ENCODE assay signal across 8 mouse cellular contexts in the genomic region with DNA sequence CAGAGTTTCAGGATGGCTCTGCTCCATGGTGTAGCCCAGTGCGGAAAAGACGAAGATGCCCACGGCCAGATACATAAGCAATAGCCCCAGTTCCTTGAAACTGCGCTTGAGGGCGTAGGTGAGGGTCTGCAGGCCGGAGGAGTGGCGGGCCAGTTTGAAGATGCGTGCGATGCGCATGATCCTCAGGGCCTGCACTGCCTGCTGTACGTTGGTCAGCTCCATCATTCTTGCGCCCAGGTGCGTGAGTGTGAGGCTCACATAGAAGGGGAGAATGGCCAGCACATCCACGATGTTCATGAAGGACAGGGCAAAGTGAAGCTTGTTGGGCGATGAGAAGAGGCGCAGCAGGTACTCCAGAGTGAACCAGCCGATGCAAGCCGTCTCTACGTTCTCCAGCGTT. TPM values are rescaled to one million over a fixed set of nuclear protein-coding genes. Genes with fewer than 3 reads are reported as not detected.
A peak's percentile ranks its signal among the peaks of the same experiment; 100 is the strongest.
DNase-seq lines count a peak whose midpoint lies in the region; ATAC-seq and TF ChIP-seq lines count a peak whose summit lies in the region.

No protein-coding gene starts in this region.

- H3K79me2 ChIP-seq in heart, adult 2 months (replicated peaks; ENCODE audit: control insufficient read depth, insufficient read depth, low read length), result no peaks in the 10 kb centered on the region

- H3K27ac ChIP-seq in heart, embryonic 11.5 days (ENCODE audit: low read depth, low read length), result no peak overlapping the region
- H3K27ac ChIP-seq in heart, adult 2 months, result no peak overlapping the region
- H3K27ac ChIP-seq in ES-Bruce4 (ENCODE audit: insufficient read depth, low read length), result no peak overlapping the region
- no peak overlapping the region for H3K27ac ChIP-seq in hindbrain, embryonic 12.5 days
- no peak overlapping the region for H3K27ac ChIP-seq in midbrain, embryonic 13.5 days

- no peaks in the 10 kb centered on the region for H3K36me3 ChIP-seq in heart, embryonic 11.5 days (ENCODE audit: control insufficient read depth, insufficient read depth, low read length)
- no peaks in the 10 kb centered on the region for H3K36me3 ChIP-seq in heart, adult 2 months (ENCODE audit: control insufficient read depth, insufficient read depth, low read length)
- H3K36me3 ChIP-seq in ES-Bruce4 (ENCODE audit: control insufficient read depth, insufficient read depth, low read length, poor library complexity, severe bottlenecking), result no peaks in the 10 kb centered on the region
- no peaks in the 10 kb centered on the region for H3K36me3 ChIP-seq in hindbrain, embryonic 12.5 days
- no peaks in the 10 kb centered on the region for H3K36me3 ChIP-seq in midbrain, embryonic 13.5 days

- intact Hi-C loops in heart, adult 2 months (cut with DNase I), result no loop called here

- H3K4me1 ChIP-seq in heart, embryonic 11.5 days (ENCODE audit: control insufficient read depth, insufficient read depth, low read length), result no peaks in the 10 kb centered on the region
- H3K4me1 ChIP-seq in heart, adult 2 months (ENCODE audit: control insufficient read depth, insufficient read depth, low read length), result no peaks in the 10 kb centered on the region
- no peaks in the 10 kb centered on the region for H3K4me1 ChIP-seq in ES-Bruce4 (ENCODE audit: control insufficient read depth, insufficient read depth, low read length)
- peaks cover 9% of the 10 kb centered on the region for H3K4me1 ChIP-seq in hindbrain, embryonic 12.5 days
- H3K4me1 ChIP-seq in midbrain, embryonic 13.5 days (replicated peaks), result peaks cover 15% of the 10 kb centered on the region

- peaks cover 16% of the 10 kb centered on the region for H3K27me3 ChIP-seq in heart, embryonic 11.5 days (ENCODE audit: control insufficient read depth, insufficient read depth, low read length)
- H3K27me3 ChIP-seq in heart, adult 2 months (ENCODE audit: control insufficient read depth, insufficient read depth, low read length), result peaks cover 9% of the 10 kb centered on the region
- H3K27me3 ChIP-seq in ES-Bruce4 (ENCODE audit: control insufficient read depth, insufficient read depth, low read length, poor library complexity, severe bottlenecking), result no peaks in the 10 kb centered on the region; the same call in 1 of the 2 replicates
- H3K27me3 ChIP-seq in hindbrain, embryonic 12.5 days, result peaks cover 41% of the 10 kb centered on the region
- peaks cover 31% of the 10 kb centered on the region for H3K27me3 ChIP-seq in midbrain, embryonic 13.5 days

- no peak for DNase-seq in heart, adult 2 months
- DNase-seq in adrenal gland, postnatal 4 days (ENCODE audit: low spot score in 2 of 2), result no peak
- no peak for DNase-seq in embryo, embryonic 9.5 days (ENCODE audit: extremely low spot score)
- no peak for DNase-seq in kidney, adult 11 months

- 69% methylated on average over 20 of the region's 20 CpGs for WGBS in heart, embryonic 11.5 days (ENCODE audit: insufficient replicate concordance)
- 66% methylated on average over 20 of the region's 20 CpGs for WGBS in heart, adult 2 months
- WGBS in hindbrain, embryonic 12.5 days, result 77% methylated on average over 20 of the region's 20 CpGs
- 81% methylated on average over 20 of the region's 20 CpGs for WGBS in midbrain, embryonic 13.5 days

- peak overlapping the region; percentile 98 for H3K4me2 ChIP-seq in heart, embryonic 11.5 days
- H3K4me2 ChIP-seq in hindbrain, embryonic 12.5 days (replicated peaks), result peak overlapping the region; percentile 98
- H3K4me2 ChIP-seq in midbrain, embryonic 13.5 days (replicated peaks), result peak overlapping the region; percentile 84

- ATAC-seq in heart, embryonic 11.5 days (replicated peaks; ENCODE audit: insufficient number of reproducible peaks, low FRiP score, low TSS enrichment), result no peak
- ATAC-seq in hindbrain, embryonic 12.5 days (ENCODE audit: low FRiP score), result no peak
- ATAC-seq in midbrain, embryonic 13.5 days, result no peak

- TF ChIP-seq POLR2A in heart, adult 2 months (IDR thresholded peaks at IDR 0.05; ENCODE audit: insufficient read depth, low read depth, low read length), result no peak
- TF ChIP-seq POLR2A in ES-Bruce4 (IDR thresholded peaks at IDR 0.05; ENCODE audit: insufficient read depth, low read length), result no peak

- TF ChIP-seq EP300 in heart, adult 2 months (IDR thresholded peaks at IDR 0.05; ENCODE audit: insufficient read depth, low read depth, low read length), result no peak
- no peak for TF ChIP-seq EP300 in ES-Bruce4 (IDR thresholded peaks at IDR 0.05; ENCODE audit: insufficient read depth, low read depth, low read length)

- H3K4me3 ChIP-seq in heart, embryonic 11.5 days (ENCODE audit: low read depth, low read length), result peak overlapping the region; percentile 58
- no peak overlapping the region for H3K4me3 ChIP-seq in heart, adult 2 months
- H3K4me3 ChIP-seq in ES-Bruce4 (ENCODE audit: low read depth, low read length), result peak overlapping the region; percentile 43; the same call in 1 of the 2 replicates
- H3K4me3 ChIP-seq in hindbrain, embryonic 12.5 days, result peak overlapping the region; percentile 54
- H3K4me3 ChIP-seq in midbrain, embryonic 13.5 days (replicated peaks), result peak overlapping the region; percentile 54

- TF ChIP-seq CTCF in heart, adult 2 months (IDR thresholded peaks at IDR 0.05), result no peak
- TF ChIP-seq CTCF in ES-Bruce4 (IDR thresholded peaks at IDR 0.05; ENCODE audit: low read depth, low read length), result no peak

- H3K9ac ChIP-seq in heart, embryonic 11.5 days (ENCODE audit: low read depth, low read length), result no peak overlapping the region
- H3K9ac ChIP-seq in heart, adult 2 months (ENCODE audit: low read depth, low read length), result no peak overlapping the region
- H3K9ac ChIP-seq in ES-Bruce4 (ENCODE audit: low read depth, poor library complexity, severe bottlenecking), result no peak overlapping the region
- no peak overlapping the region for H3K9ac ChIP-seq in hindbrain, embryonic 12.5 days
- no peak overlapping the region for H3K9ac ChIP-seq in midbrain, embryonic 13.5 days (replicated peaks)

- no peaks in the 10 kb centered on the region for H3K9me3 ChIP-seq in heart, embryonic 11.5 days (replicated peaks; ENCODE audit: control insufficient read depth, low read length)
- no peaks in the 10 kb centered on the region for H3K9me3 ChIP-seq in ES-Bruce4 (replicated peaks; ENCODE audit: control insufficient read depth, insufficient read depth, low read length, poor library complexity, severe bottlenecking)
- H3K9me3 ChIP-seq in hindbrain, embryonic 12.5 days (replicated peaks), result no peaks in the 10 kb centered on the region
- no peaks in the 10 kb centered on the region for H3K9me3 ChIP-seq in midbrain, embryonic 13.5 days

RNA-seq across cellular contexts. Expression of a gene that starts 1.6 kb away (rescaled TPM):
- 0.26 and 1.2 TPM in 2 replicates for polyA plus RNA-seq in heart, embryonic 11.5 days (2014; fragmentation: Nextera tagmentation; extraction: Ambion mirVana)
- not detected for total RNA-seq in heart, adult 2 months (2021)
- polyA plus RNA-seq in heart, adult 2 months (2012; rRNA removed), result 0.04 and 0.12 TPM in 2 replicates
- 0.18 and 0.25 TPM in 2 replicates for polyA plus RNA-seq in ES-Bruce4 (2011; ENCODE audit: insufficient read depth, insufficient read length, low read depth, missing spikeins)
- polyA plus RNA-seq in hindbrain, embryonic 12.5 days (2016; fragmentation: Nextera tagmentation; extraction: Ambion mirVana), result 1.2 and 1.3 TPM in 2 replicates
- 2.3 and 2.8 TPM in 2 replicates for polyA plus RNA-seq in midbrain, embryonic 13.5 days (2015; fragmentation: Nextera tagmentation; extraction: Ambion mirVana)
- under 1 TPM; 0.59 to 0.87 TPM for total RNA-seq in adrenal gland, postnatal 4 days (2021)
